Mouse (Mus musculus): Measurements from ENCODE around the gene Wdhd1. TPM values are rescaled to one million over a fixed set of nuclear protein-coding genes. Genes with fewer than 3 reads are reported as not detected.

Wdhd1 gene
- total RNA-seq, 2 experiments from 2014 or later, result 0.75 to 1.8 TPM

GRCm38 (mm10) chr14:47285271-47285670 lies 8.6 kb upstream of the Wdhd1 start:
- intact Hi-C loops (cut with DNase I), result no loop called here
- no peak for DNase-seq (ENCODE audit: low spot score)

GRCm38 (mm10) chr14:47283568-47283967 lies 6.9 kb upstream of the Wdhd1 start:
- intact Hi-C loops (cut with DNase I), result no loop called here

GRCm38 (mm10) chr14:47281535-47281934 lies 4.9 kb upstream of the Wdhd1 start:
- intact Hi-C loops (cut with DNase I), result no loop called here
- no peak for DNase-seq (ENCODE audit: low spot score)

More at GRCm38 (mm10) chr14:47283568-47283967, 6.9 kb upstream of the Wdhd1 start:
- DNase-seq (ENCODE audit: low spot score), result no peak

GRCm38 (mm10) chr14:47279058-47279457 lies 2.4 kb upstream of the Wdhd1 start:
- intact Hi-C loops (cut with DNase I), result loop anchor here (5.0 kb wide), 1 partner anchor 118 kb away; no protein-coding TSS in a partner anchor
- no peak for DNase-seq (ENCODE audit: low spot score)

GRCm38 (mm10) chr14:47276036-47276603 lies 537 bp downstream of the Wdhd1 start:
- intact Hi-C loops (cut with DNase I), result loop anchor here (5.0 kb wide), 1 partner anchor 121 kb away; no protein-coding TSS in a partner anchor
- DNase-seq (ENCODE audit: low spot score), result no peak

- DNase-seq (ENCODE audit: low spot score), result no peak
- intact Hi-C loops (cut with DNase I), result loop anchor here (5.0 kb wide), 1 partner anchor 122 kb away; no protein-coding TSS in a partner anchor
Observed at GRCm38 (mm10) chr14:47275417-47275816, 1.2 kb downstream of the Wdhd1 start.

GRCm38 (mm10) chr14:47273751-47274150 lies 2.9 kb downstream of the Wdhd1 start:
- DNase-seq (ENCODE audit: low spot score), result no peak
- intact Hi-C loops (cut with DNase I), result no loop called here

- intact Hi-C loops (cut with DNase I), result no loop called here
- no peak for DNase-seq (ENCODE audit: low spot score)
Observed at GRCm38 (mm10) chr14:47269706-47270105, 7.0 kb downstream of the Wdhd1 start.

GRCm38 (mm10) chr14:47269056-47269455 lies 7.6 kb downstream of the Wdhd1 start:
- intact Hi-C loops (cut with DNase I), result no loop called here

GRCm38 (mm10) chr14:47265829-47266228 lies 10.8 kb downstream of the Wdhd1 start:
- intact Hi-C loops (cut with DNase I), result no loop called here
- DNase-seq (ENCODE audit: low spot score), result no peak

More at GRCm38 (mm10) chr14:47269056-47269455, 7.6 kb downstream of the Wdhd1 start:
- DNase-seq (ENCODE audit: low spot score), result no peak

GRCm38 (mm10) chr14:47264866-47265265 lies 11.8 kb downstream of the Wdhd1 start:
- no peak for DNase-seq (ENCODE audit: low spot score)
- intact Hi-C loops (cut with DNase I), result no loop called here

GRCm38 (mm10) chr14:47249839-47250238 lies 26.8 kb downstream of the Wdhd1 start:
- DNase-seq (ENCODE audit: low spot score), result no peak
- intact Hi-C loops (cut with DNase I), result loop anchor here (5.0 to 10.0 kb wide), 2 partner anchors 155 to 368 kb away; partner anchors contain the start of gene Samd4

GRCm38 (mm10) chr14:47242753-47243152 lies 33.9 kb downstream of the Wdhd1 start:
- intact Hi-C loops (cut with DNase I), result loop anchor here (10.0 kb wide), 1 partner anchor 148 kb away; no protein-coding TSS in a partner anchor
- no peak for DNase-seq (ENCODE audit: low spot score)

- intact Hi-C loops (cut with DNase I), result loop anchor here (10.0 kb wide), 1 partner anchor 146 kb away; no protein-coding TSS in a partner anchor
- DNase-seq (ENCODE audit: low spot score), result no peak
Observed at GRCm38 (mm10) chr14:47241046-47241445, 35.6 kb downstream of the Wdhd1 start.

GRCm38 (mm10) chr14:47240600-47240999 lies 36.1 kb downstream of the Wdhd1 start:
- DNase-seq (ENCODE audit: low spot score), result no peak
- intact Hi-C loops (cut with DNase I), result loop anchor here (10.0 kb wide), 1 partner anchor 146 kb away; no protein-coding TSS in a partner anchor

- DNase-seq (ENCODE audit: low spot score), result no peak
- intact Hi-C loops (cut with DNase I), result no loop called here
Observed at GRCm38 (mm10) chr14:47237286-47237685, 39.4 kb downstream of the Wdhd1 start.

GRCm38 (mm10) chr14:47236491-47236890 lies 40.2 kb downstream of the Wdhd1 start:
- intact Hi-C loops (cut with DNase I), result no loop called here
- no peak for DNase-seq (ENCODE audit: low spot score)

GRCm38 (mm10) chr14:47234526-47235250 lies 42.0 kb downstream of the Wdhd1 start:
- no peak for DNase-seq (ENCODE audit: low spot score)
- intact Hi-C loops (cut with DNase I), result no loop called here

- intact Hi-C loops (cut with DNase I), result no loop called here
- DNase-seq (ENCODE audit: low spot score), result no peak
Observed at GRCm38 (mm10) chr14:47234032-47234431, 42.6 kb downstream of the Wdhd1 start.

- DNase-seq (ENCODE audit: low spot score), result no peak
- intact Hi-C loops (cut with DNase I), result no loop called here
Observed at GRCm38 (mm10) chr14:47233602-47234001, 43.1 kb downstream of the Wdhd1 start.

GRCm38 (mm10) chr14:47229796-47230376 lies 46.8 kb downstream of the Wdhd1 start:
- no peak for DNase-seq (ENCODE audit: low spot score)
- intact Hi-C loops (cut with DNase I), result no loop called here

All from heart, postnatal 25 days (tissue).